Mouse (Mus musculus): ENCODE data around the gene Dock9. TPM values are rescaled to one million over a fixed set of nuclear protein-coding genes. Genes with fewer than 3 reads are reported as not detected.

Dock9 gene
- 5.4 and 6.6 TPM in 2 replicates for polyA plus RNA-seq (2016; fragmentation: Nextera tagmentation; extraction: Ambion mirVana)

DNA sequence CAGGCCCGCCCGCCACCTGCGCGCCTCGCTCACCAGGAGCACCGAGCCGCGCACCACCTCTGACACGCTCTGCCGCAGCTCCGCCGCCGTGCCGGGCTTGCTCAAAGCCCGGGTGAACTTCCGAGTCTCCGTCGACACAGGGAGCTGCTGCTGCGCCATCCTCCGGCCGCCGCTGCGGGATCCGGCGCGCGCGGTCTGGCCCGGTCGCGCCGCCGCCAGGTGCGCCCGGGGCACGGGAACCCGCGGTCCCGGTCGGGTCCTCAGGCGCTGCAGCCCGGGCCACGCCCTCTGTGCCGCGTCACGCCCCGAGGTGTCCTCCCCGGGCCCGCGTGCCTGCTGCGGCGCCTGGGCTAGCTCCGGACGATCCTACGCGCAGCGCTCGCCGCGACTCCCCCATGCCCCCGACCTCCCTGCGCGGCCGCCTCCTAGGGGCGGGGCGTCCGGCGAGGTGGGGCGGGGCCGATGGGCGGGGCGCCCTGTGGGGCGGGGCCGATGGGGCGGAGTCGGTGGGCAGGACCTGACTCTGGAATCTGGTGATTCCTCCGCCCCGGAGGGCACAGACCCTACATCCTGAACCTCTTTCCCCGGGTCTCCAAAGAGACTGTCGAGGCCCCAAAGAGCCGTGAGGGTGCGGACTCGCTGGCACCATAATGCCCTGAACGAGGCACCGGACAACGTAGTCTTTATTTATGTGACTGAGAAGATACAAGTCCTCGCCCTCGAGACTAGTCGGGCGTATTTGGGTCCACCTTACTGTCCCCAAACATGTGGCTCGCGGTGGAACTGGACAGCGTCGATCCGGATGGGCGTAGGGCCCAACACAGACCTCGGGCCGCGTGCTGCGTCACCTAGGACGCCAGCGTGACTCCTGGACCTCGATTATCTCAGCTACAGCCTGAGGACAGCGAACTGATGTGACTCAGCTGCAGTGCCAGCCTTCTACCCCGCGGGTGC is at the start of gene Dock9:
Gene Dock9 (minus strand): TSS at position 381 of the 954 bp plus-strand sequence.
- H3K4me1 ChIP-seq: peaks cover 15% of the 10 kb centered on the region
- peak within 1 kb of the TSS; percentile 89 for H3K27ac ChIP-seq
- H3K9me3 ChIP-seq: no peaks in the 10 kb centered on the region
- peak; percentile 97 for DNase-seq (ENCODE audit: low spot score)
- no peaks in the 10 kb centered on the region for H3K36me3 ChIP-seq
- peak within 1 kb of the TSS; percentile 83 for H3K4me3 ChIP-seq
- H3K27me3 ChIP-seq (ENCODE audit: insufficient read depth, poor library complexity, severe bottlenecking): peaks cover 16% of the 10 kb centered on the region; the same call in 1 of the 2 replicates
- under 1% methylated on average over 106 of the region's 106 CpGs for WGBS

GRCm38 (mm10) chr14:121844486-121844885 is 46.8 kb upstream of the Dock9 start:
- no peak for DNase-seq (ENCODE audit: low spot score)
- no peaks in the 10 kb centered on the region for H3K36me3 ChIP-seq
- H3K4me1 ChIP-seq: no peaks in the 10 kb centered on the region
- H3K9me3 ChIP-seq: no peaks in the 10 kb centered on the region
- H3K27ac ChIP-seq: no peak overlapping the region
- no peaks in the 10 kb centered on the region for H3K27me3 ChIP-seq (ENCODE audit: insufficient read depth, poor library complexity, severe bottlenecking)
- no peak overlapping the region for H3K4me3 ChIP-seq
- WGBS: 74% methylated on average over 8 of the region's 8 CpGs

GRCm38 (mm10) chr14:121840217-121840616 is 42.6 kb upstream of the Dock9 start:
- Histone ChIP-seq H3K4me1 (no peaks in the 10 kb centered on the region), H3K4me3 (no peak overlapping the region), H3K9me3 (peaks cover 9% of the 10 kb centered on the region; the same call in 1 of the 2 replicates), H3K36me3 (no peaks in the 10 kb centered on the region), H3K27ac (no peak overlapping the region), H3K27me3 (ENCODE audit: insufficient read depth, poor library complexity, severe bottlenecking) (no peaks in the 10 kb centered on the region)
- 85% methylated on average over 8 of the region's 8 CpGs for WGBS
- DNase-seq (ENCODE audit: low spot score): no peak

GRCm38 (mm10) chr14:121838161-121838560 is 40.5 kb upstream of the Dock9 start:
- H3K27ac ChIP-seq: no peak overlapping the region
- H3K27me3 ChIP-seq (ENCODE audit: insufficient read depth, poor library complexity, severe bottlenecking): no peaks in the 10 kb centered on the region
- DNase-seq (ENCODE audit: low spot score): no peak
- 83% methylated on average over 4 of the region's 4 CpGs for WGBS
- no peaks in the 10 kb centered on the region for H3K4me1 ChIP-seq
- no peaks in the 10 kb centered on the region for H3K36me3 ChIP-seq
- H3K9me3 ChIP-seq: peaks cover 14% of the 10 kb centered on the region; the same call in 1 of the 2 replicates
- H3K4me3 ChIP-seq: no peak overlapping the region

- Histone ChIP-seq H3K27ac (no peak overlapping the region), H3K27me3 (ENCODE audit: insufficient read depth, poor library complexity, severe bottlenecking) (no peaks in the 10 kb centered on the region), H3K4me3 (no peak overlapping the region), H3K36me3 (no peaks in the 10 kb centered on the region), H3K9me3 (peaks cover 11% of the 10 kb centered on the region; the same call in 1 of the 2 replicates), H3K4me1 (no peaks in the 10 kb centered on the region)
- whole genome bisulfite sequencing: 78% methylated on average over 2 of the region's 2 CpGs
- DNase-seq (ENCODE audit: low spot score): no peak
Measured at GRCm38 (mm10) chr14:121833001-121833520, 35.4 kb upstream of the Dock9 start.

- 0 out of 2 replicates have a peak, but pooled peaks cover 6% of the 10 kb centered on the region for H3K4me1 ChIP-seq
- 0 out of 2 replicates have a peak, but pooled peaks cover 2% of the 10 kb centered on the region for H3K9me3 ChIP-seq
- H3K36me3 ChIP-seq: no peaks in the 10 kb centered on the region
- peak; percentile 51 for DNase-seq (ENCODE audit: low spot score)
- no peak overlapping the region for H3K4me3 ChIP-seq
- H3K27ac ChIP-seq: no peak overlapping the region
- H3K27me3 ChIP-seq (ENCODE audit: insufficient read depth, poor library complexity, severe bottlenecking): no peaks in the 10 kb centered on the region
- WGBS: 73% methylated on average over 4 of the region's 4 CpGs
Measured at GRCm38 (mm10) chr14:121829816-121830442, 32.3 kb upstream of the Dock9 start.

DNA sequence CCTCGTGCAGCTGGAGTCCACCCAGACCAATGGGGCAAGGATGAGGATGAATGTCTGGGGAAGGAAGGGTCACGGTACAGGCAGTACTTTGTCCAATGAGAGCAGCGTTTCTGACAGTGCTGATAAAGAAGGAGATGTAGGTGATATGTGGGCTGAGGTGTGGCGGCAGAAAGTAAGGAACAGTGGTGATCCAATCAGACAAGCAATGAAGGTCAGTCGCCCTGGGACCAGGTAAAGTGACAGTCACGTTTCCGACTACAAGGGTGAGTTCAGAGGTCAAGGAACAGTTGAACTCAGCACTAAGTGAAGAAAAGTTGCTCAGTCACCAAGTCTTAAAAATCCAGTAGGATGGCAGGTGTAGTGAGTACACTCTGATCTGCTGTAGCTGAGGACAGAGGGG is 29.5 kb upstream of the Dock9 start:
- H3K4me3 ChIP-seq: no peak overlapping the region
- 72% methylated on average over 7 of the region's 7 CpGs for WGBS
- H3K27me3 ChIP-seq (ENCODE audit: insufficient read depth, poor library complexity, severe bottlenecking): no peaks in the 10 kb centered on the region
- no peak overlapping the region for H3K27ac ChIP-seq
- peaks cover 13% of the 10 kb centered on the region for H3K4me1 ChIP-seq
- H3K9me3 ChIP-seq: no peaks in the 10 kb centered on the region
- DNase-seq (ENCODE audit: low spot score): no peak
- no peaks in the 10 kb centered on the region for H3K36me3 ChIP-seq

DNA sequence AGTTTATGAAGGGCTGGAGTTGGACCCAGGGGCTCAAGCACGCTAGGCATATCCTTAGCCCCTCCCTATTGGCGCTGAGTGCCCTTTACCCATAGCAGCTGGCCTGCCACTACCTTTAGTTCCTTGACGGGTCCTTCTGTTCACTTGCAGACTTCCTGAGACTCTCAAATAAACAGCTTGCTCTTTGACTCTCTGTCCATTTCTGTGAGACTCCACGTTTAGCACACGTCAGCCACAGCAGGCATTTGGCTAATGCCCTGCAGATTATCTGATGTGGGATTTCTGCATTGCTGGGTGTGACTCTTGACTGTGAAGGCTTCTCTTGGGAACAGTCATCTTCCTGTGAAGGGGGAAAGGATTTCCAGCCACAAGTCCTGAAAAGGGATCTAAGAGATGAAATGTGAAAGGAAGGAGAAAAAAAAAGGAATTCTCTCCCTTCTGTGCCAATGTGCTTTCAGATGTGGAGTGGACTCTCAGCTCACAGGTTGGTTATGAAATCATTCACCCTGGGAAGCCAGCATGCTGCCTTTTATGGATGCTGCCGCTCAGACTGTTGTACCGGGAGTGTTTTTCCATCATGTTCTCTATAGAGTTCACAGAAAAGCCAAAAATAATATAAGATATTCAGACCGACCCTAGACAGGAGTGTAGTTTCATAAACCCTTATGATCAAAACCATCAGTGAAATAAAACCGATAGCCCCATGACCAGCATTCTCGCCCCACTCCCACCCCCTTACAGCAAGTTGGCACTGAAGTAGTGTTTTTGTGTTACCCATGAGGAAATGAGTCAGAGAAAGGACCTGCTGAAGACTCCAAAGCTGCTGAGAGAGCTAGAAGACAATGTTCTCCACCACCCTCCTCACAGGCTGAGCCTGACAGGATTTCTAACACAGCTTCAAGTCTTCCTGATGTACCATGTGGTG is 28.1 kb upstream of the Dock9 start:
- H3K4me3 ChIP-seq: no peak overlapping the region
- no peaks in the 10 kb centered on the region for H3K36me3 ChIP-seq
- 68% methylated on average over 10 of the region's 10 CpGs for WGBS
- H3K27me3 ChIP-seq (ENCODE audit: insufficient read depth, poor library complexity, severe bottlenecking): no peaks in the 10 kb centered on the region
- no peak overlapping the region for H3K27ac ChIP-seq
- H3K9me3 ChIP-seq: no peaks in the 10 kb centered on the region
- H3K4me1 ChIP-seq: peaks cover 13% of the 10 kb centered on the region
- no peak for DNase-seq (ENCODE audit: low spot score)

GRCm38 (mm10) chr14:121824322-121825103 is 26.9 kb upstream of the Dock9 start:
- Histone ChIP-seq H3K4me3 (no peak overlapping the region), H3K36me3 (no peaks in the 10 kb centered on the region), H3K4me1 (peaks cover 13% of the 10 kb centered on the region), H3K9me3 (no peaks in the 10 kb centered on the region; the same call in 1 of the 2 replicates), H3K27ac (no peak overlapping the region), H3K27me3 (ENCODE audit: insufficient read depth, poor library complexity, severe bottlenecking) (no peaks in the 10 kb centered on the region)
- WGBS: 67% methylated on average over 11 of the region's 11 CpGs
- DNase-seq (ENCODE audit: low spot score): no peak

- Histone ChIP-seq H3K9me3 (no peaks in the 10 kb centered on the region; the same call in 1 of the 2 replicates), H3K27ac (no peak overlapping the region), H3K36me3 (no peaks in the 10 kb centered on the region), H3K4me3 (no peak overlapping the region), H3K4me1 (peaks cover 13% of the 10 kb centered on the region), H3K27me3 (ENCODE audit: insufficient read depth, poor library complexity, severe bottlenecking) (no peaks in the 10 kb centered on the region)
- 64% methylated on average over 3 of the region's 3 CpGs for WGBS
- no peak for DNase-seq (ENCODE audit: low spot score)
Measured at GRCm38 (mm10) chr14:121822997-121823396, 25.4 kb upstream of the Dock9 start.

GRCm38 (mm10) chr14:121822506-121822905 is 24.9 kb upstream of the Dock9 start:
- no peak overlapping the region for H3K4me3 ChIP-seq
- no peaks in the 10 kb centered on the region for H3K36me3 ChIP-seq
- H3K27me3 ChIP-seq (ENCODE audit: insufficient read depth, poor library complexity, severe bottlenecking): no peaks in the 10 kb centered on the region
- no peak for DNase-seq (ENCODE audit: low spot score)
- H3K9me3 ChIP-seq: no peaks in the 10 kb centered on the region; the same call in 1 of the 2 replicates
- H3K4me1 ChIP-seq: peaks cover 13% of the 10 kb centered on the region
- 80% methylated on average over 8 of the region's 8 CpGs for WGBS
- H3K27ac ChIP-seq: no peak overlapping the region

Data from heart, embryonic 10.5 days (tissue).